Mouse (Mus musculus) embryonic fibroblast, embryonic 13.5 days (primary cell): ENCODE measurements around the gene Cdc42bpg. TPM values are rescaled to one million over a fixed set of nuclear protein-coding genes. Genes with fewer than 3 reads are reported as not detected.

Experiments
- H3K27ac ChIP-seq: 2 replicates; pipeline ENCODE4 v1.5.1; 2012; ENCODE audit warnings: low read length, control low read depth, inconsistent platforms; ENCODE audit not compliant: insufficient read depth
- H3K4me1 ChIP-seq: 2 replicates; pipeline ENCODE4 v1.6.1; 2011; ENCODE audit warnings: low read length; ENCODE audit not compliant: control insufficient read depth, insufficient read depth
- H3K4me3 ChIP-seq: 2 replicates; pipeline ENCODE4 v1.5.1; 2011; ENCODE audit warnings: mild to moderate bottlenecking, control low read depth, low read length; ENCODE audit not compliant: insufficient read depth
- CTCF ChIP-seq: IDR thresholded peaks from 2 replicates; pipeline ENCODE4 v1.5.1; 2011; ENCODE audit warnings: mild to moderate bottlenecking, control low read depth, low read length, moderate library complexity, borderline replicate concordance; ENCODE audit not compliant: insufficient read depth
- POLR2A ChIP-seq: IDR thresholded peaks from 2 replicates; pipeline ENCODE4 v1.6.1; 2011; ENCODE audit warnings: low read depth, mild to moderate bottlenecking, control low read depth, low read length, moderate library complexity
- polyA plus RNA-seq: library from polyadenylated mRNA; stranded (reverse); fragments of >200 nt; gene quantifications from 2 replicates; pipeline ENCODE4 v1.2.4, GENCODE M21; 2011; ENCODE audit warnings: low read depth; ENCODE audit not compliant: missing spikeins, insufficient read length

The Cdc42bpg gene
- polyA plus RNA-seq, 1 experiment: 17.0 TPM

- H3K4me1 ChIP-seq: peaks cover 12% of the 10 kb centered on the region
- TF ChIP-seq CTCF (peak; percentile 62; the same call in 1 of the 2 replicates), POLR2A (peak; percentile 88)
- peak within 1 kb of the TSS; percentile 83 for H3K27ac ChIP-seq
- H3K4me3 ChIP-seq: peak within 1 kb of the TSS; percentile 90
These were observed 29.5 kb upstream of the Cdc42bpg start, which contains the start of gene Ehd1 for GRCm38 (mm10) chr19:6276426-6277421. Ehd1 (plus strand) TSS chr19:6276725.

GRCm38 (mm10) chr19:6277661-6278438 is 28.4 kb upstream of the Cdc42bpg start:
- Histone ChIP-seq H3K27ac (peak overlapping the region; percentile 87), H3K4me3 (peak overlapping the region; percentile 90), H3K4me1 (peaks cover 12% of the 10 kb centered on the region)
- TF ChIP-seq POLR2A (peak; percentile 98), CTCF (no peak)

- Histone ChIP-seq H3K27ac (peak overlapping the region; percentile 87), H3K4me1 (peaks cover 12% of the 10 kb centered on the region), H3K4me3 (peak overlapping the region; percentile 47)
- TF ChIP-seq CTCF: no peak
- TF ChIP-seq POLR2A: no peak; the same call in 1 of the 2 replicates
These were observed 27.7 kb upstream of the Cdc42bpg start for GRCm38 (mm10) chr19:6278439-6279073.

DNA sequence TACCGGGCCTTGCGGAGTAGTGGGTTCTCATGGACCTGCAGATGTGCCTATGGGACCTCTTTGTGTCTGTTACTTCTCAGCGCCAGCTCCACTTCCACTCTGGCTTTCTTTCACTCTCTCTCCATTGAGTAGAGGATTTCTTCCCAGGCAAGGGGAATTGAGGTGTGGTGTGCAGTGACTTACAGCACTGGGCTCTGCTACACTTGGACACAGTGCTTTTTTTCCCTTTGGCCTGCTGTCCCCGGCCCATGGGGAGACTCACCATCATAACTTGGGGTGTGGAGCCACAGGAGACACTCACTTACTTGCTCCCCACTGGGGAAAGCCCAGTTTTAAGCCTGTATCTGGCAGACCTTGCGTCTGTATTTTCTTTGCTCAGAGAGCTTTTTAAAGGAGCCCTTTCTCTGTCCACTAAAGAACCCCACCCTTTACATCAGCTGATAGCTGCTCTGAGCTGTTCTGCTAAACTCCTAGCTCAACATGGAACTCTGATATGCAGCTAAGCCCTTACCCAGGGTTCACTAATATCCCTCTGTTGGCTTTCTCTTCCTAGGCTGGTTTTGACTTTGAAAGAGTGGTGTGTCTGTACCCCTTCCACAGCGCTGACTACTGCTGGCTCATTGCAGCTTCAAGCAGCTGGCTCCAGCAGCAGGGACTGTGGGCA is 26.6 kb upstream of the Cdc42bpg start:
- Histone ChIP-seq H3K4me3 (peak overlapping the region; percentile 47), H3K4me1 (peaks cover 12% of the 10 kb centered on the region), H3K27ac (peak overlapping the region; percentile 87; the same call in 1 of the 2 replicates)
- TF ChIP-seq CTCF: no peak

- no peak for TF ChIP-seq POLR2A
- TF ChIP-seq CTCF: no peak
- Histone ChIP-seq H3K27ac (no peak overlapping the region), H3K4me3 (no peak overlapping the region), H3K4me1 (peaks cover 12% of the 10 kb centered on the region; the same call in 1 of the 2 replicates)
These were observed 25.7 kb upstream of the Cdc42bpg start for GRCm38 (mm10) chr19:6280554-6280953.

GRCm38 (mm10) chr19:6281122-6282020 is 24.9 kb upstream of the Cdc42bpg start:
- no peak for TF ChIP-seq POLR2A
- no peak for TF ChIP-seq CTCF
- Histone ChIP-seq H3K4me1 (peaks cover 12% of the 10 kb centered on the region; the same call in 1 of the 2 replicates), H3K27ac (no peak overlapping the region), H3K4me3 (no peak overlapping the region)

- H3K27ac ChIP-seq: no peak overlapping the region
- H3K4me3 ChIP-seq: no peak overlapping the region
- H3K4me1 ChIP-seq: peaks cover 13% of the 10 kb centered on the region; the same call in 1 of the 2 replicates
- TF ChIP-seq CTCF: no peak
- no peak for TF ChIP-seq POLR2A
These were observed 23.3 kb upstream of the Cdc42bpg start for GRCm38 (mm10) chr19:6283001-6283400.

DNA sequence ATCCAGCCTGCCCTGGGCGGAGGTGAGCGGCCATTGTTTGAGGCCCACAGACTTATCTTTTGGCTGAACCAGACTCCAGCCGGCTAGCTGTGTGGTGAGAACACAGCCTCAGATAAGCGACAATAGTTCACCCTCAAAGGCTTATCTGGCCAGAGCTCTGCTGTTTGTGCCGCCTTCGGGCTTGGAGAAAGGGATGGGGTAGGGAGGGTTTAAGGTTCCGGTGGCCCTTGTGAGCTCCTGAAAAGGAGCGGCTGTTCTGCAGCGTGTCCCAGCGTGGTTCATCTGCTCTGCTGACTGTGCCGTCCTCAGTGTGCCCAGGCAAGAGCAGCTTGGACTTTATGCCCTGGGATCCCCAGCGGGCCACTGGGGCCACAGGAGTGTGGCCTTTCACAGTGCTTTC is 21.8 kb upstream of the Cdc42bpg start:
- no peak overlapping the region for H3K4me3 ChIP-seq
- no peak overlapping the region for H3K27ac ChIP-seq
- peaks cover 11% of the 10 kb centered on the region; the same call in 1 of the 2 replicates for H3K4me1 ChIP-seq
- TF ChIP-seq POLR2A: no peak
